Mouse (Mus musculus): ENCODE results near the gene Ccdc33.

The Ccdc33 gene

DNA sequence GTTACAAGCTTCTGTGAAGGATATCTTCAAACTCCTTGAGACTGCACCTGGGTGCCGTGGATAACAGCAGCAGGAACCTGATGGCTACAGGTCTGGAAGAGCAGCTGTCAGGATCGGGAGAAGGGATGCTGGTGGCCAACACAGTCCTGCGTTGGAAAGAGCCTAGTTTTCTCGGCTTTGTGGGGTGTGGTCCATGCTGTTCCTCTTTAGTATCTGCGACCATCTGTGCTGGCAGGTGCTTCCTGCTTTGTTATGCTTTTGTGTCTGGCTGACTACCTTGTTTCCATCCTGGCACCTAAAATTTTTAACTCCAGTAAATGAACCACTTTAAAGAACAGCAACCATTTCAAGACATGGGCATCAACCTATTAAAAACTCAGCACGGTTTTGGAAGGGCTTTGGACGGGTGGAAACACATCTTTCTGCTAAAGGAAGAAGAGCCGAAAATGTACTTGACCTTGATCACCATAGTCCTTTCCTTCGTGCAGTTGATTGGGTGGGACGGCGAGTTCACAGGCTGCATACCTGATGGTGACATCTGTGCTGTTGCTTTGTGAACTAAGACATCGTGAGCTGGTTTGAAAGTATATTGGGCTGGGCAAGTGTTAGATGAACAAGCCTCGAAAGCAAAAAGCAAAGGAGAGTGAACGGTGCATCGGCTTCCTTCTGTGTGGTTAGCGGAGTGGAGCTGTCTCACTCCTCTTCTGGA, 112.7 kb downstream of the Ccdc33 start, which contains the start of gene Cyp11a1:
Gene Cyp11a1 (plus strand): TSS at position 659 of the 709 bp plus-strand sequence.
- in situ Hi-C loops (cut with MboI; ENCODE audit: low pct_unique_long_range_greater_than_20kb in 1 of 2, low sequenced_read_pairs in 2 of 2, unreplicated experiment in 1 of 2) = no loop called here

DNA sequence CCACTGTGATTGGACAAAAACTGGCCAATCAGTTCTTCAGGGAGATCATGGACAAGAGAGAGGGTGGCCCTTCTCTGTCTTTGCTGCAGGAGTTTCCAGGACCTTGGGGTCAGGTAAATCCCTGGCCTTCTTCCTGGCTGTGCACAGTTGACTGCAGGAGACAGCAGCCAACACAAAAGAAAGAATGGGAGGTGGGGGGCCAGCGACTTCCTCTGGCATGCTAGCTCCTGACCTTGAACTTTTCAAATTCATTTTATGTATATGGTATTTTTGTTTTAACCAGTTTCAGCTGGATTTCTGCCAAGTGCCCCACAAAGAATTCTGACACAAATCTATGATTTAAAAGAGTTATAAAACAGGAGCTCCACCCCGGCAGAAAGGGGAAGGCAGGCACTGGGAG, 115.4 kb downstream of the Ccdc33 start:
- in situ Hi-C loops (cut with MboI; ENCODE audit: low pct_unique_long_range_greater_than_20kb in 1 of 2, low sequenced_read_pairs in 2 of 2, unreplicated experiment in 1 of 2) = no loop called here

DNA sequence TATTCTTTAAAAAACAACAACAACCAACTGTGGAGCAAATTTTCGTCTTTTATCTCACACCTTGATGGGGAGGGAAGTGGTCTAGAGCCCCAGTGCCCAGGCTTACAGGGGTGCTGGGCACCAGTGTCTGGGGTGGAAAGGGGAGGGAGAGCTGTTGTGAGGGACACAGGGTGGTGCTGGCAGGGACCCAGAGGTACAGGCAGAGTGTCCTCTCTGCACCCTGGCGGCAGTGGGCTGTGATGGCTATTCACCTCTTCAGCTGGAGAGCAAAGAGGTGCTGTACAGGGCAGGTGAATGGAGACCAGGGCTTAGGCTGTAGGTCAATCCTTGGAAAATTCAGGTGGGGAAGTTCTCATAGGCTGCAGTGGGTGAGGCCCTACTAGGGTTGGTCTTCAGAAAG, 118.9 kb downstream of the Ccdc33 start:
- in situ Hi-C loops (cut with MboI; ENCODE audit: low pct_unique_long_range_greater_than_20kb in 1 of 2, low sequenced_read_pairs in 2 of 2, unreplicated experiment in 1 of 2) = loop anchor here (5.0 to 10.0 kb wide), 3 partner anchors 57 to 137 kb away; partner anchors contain the start of gene Sema7a (in 1 of the 2)

DNA sequence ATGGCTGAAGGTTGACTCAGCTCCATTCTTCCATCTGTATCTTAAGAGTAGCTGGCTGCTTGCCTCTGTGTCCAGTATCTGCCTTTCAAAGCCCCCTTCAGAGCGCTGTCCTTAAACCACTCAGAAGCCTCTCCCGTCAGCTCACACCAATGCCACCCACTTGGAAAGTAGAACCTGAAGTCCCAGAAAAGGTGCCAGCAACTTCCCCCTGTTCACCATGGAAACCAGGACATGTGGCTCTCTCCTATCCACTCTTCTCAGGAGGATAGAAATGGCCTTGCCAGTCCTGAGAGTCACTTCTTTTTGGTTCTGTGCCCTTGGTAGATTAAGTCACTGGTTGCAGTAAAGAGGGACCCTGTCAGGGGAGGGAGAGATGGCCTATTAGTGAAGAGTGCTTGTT, 119.9 kb downstream of the Ccdc33 start:
- in situ Hi-C loops (cut with MboI; ENCODE audit: low pct_unique_long_range_greater_than_20kb in 1 of 2, low sequenced_read_pairs in 2 of 2, unreplicated experiment in 1 of 2) = loop anchor here (5.0 to 10.0 kb wide), 3 partner anchors 56 to 136 kb away; partner anchors contain the start of gene Sema7a (in 1 of the 2)

DNA sequence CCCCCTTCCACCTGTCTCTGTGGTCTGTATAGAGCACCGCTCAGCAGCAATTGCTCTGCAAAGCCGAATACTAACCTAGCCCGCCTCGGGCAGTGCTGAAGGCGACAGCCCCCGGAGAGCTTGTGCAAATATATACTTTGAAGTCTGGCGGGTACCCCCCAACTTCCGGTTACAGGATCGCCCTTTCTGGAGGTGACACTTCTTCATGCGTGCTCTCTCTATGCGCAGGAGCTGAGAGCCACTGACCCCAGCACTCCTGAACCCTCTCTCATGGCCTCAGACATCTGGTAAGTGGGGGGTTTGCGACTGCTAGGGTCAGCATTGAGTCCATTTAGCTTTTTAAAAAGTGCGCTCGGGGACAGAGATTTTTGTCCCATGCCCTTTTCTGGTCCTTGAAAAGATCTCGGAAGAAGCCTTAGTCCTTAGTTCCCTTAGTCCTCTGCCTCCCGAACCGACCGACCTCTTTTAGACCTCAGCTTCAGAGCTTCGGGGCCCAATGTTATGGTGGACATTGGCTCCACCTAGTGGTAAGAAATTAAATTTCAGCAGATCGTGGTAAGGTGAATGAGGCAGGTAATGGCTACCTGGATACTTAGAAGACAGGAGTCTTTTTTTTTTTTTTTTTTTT, 120.5 kb downstream of the Ccdc33 start:
- in situ Hi-C loops (cut with MboI; ENCODE audit: low pct_unique_long_range_greater_than_20kb in 1 of 2, low sequenced_read_pairs in 2 of 2, unreplicated experiment in 1 of 2) = loop anchor here (5.0 to 10.0 kb wide), 3 partner anchors 56 to 136 kb away; partner anchors contain the start of gene Sema7a (in 1 of the 2)

DNA sequence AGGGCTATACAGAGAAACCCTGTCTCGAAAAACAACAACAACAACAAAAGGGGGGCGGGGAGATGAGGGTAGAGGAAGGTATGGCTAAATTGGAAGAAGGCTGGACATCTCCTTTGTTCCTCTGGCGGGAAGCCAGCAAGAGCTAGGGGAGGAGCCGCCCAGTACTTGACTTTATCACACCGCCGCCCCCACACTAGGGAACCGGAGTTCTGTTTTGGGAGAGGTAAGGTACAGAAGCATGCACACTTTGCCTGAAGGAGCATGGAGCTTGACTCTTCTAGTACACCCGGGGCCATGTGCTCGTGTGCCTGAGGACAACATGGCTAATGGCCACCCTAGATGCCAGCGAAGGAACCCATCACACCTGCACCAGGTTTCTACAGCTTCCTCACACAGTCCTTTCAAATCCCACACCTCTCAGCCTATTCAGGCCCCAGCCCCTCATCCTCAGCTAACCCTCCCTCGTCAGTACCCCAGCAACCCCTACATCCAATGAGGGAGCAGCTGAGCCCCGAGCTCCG, 121.1 kb downstream of the Ccdc33 start:
- in situ Hi-C loops (cut with MboI; ENCODE audit: low pct_unique_long_range_greater_than_20kb in 1 of 2, low sequenced_read_pairs in 2 of 2, unreplicated experiment in 1 of 2) = loop anchor here (5.0 to 10.0 kb wide), 3 partner anchors 55 to 135 kb away; partner anchors contain the start of gene Sema7a (in 1 of the 2)

DNA sequence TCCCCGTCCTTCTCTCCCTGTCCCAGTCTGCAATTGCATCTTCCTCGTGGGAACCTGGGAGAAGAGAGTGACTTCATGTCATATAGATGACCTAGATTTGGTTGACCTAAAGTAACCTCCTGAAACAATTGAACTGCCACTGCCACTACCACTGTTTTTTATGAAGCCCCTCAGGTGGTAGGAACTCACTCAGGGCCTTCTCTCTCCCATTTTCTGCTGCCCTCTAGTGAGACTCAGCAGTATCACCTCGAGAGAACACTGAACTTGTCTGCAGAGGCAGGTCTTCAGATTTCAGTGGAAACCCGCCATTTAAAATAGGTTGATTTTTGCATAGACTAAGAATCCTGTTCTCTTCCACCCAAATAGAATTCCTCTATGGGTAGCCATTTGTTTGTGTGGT, 123.3 kb downstream of the Ccdc33 start:
- in situ Hi-C loops (cut with MboI; ENCODE audit: low pct_unique_long_range_greater_than_20kb in 1 of 2, low sequenced_read_pairs in 2 of 2, unreplicated experiment in 1 of 2) = loop anchor here (5.0 to 10.0 kb wide), 3 partner anchors 53 to 133 kb away; partner anchors contain the start of gene Sema7a (in 1 of the 2)

DNA sequence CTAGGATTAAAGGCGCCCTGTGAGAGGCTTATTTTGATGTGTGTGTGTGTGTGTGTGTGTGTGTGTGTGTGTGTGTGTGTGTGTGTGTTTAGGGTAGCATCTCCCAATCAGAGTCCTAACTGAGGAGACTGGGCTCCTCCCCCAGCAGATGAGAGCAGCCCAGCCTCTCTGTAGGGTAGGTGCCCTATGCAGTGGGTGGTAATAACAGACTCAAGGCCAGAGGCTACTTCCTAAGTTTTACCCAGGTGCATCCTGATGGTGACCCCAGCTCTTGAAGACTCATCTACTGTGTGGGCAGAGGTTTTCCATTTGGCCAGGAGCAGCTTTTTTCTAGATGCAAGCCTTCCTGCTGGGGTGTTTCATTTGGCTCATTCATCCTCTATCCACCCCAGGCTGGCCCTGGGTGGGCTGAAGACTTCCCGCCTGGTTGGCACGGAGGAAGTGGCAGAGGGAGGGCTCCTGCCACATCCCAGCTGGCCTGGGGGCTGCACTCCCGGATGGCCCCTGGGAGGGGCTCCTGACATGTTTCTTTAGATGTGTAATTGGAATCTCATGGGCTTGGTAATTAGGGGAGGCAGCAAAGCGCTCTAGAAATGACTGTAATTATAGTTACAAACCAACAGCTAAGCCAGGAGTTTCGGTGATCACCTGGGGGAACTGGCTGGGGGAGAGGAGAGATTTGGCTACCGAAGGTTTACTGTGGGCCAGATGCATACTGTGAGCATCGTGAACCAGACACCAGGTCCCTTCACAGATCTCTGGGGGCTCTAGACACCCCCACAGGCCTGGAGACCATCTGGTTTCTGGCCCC, 125.6 kb downstream of the Ccdc33 start:
- in situ Hi-C loops (cut with MboI; ENCODE audit: low pct_unique_long_range_greater_than_20kb in 1 of 2, low sequenced_read_pairs in 2 of 2, unreplicated experiment in 1 of 2) = loop anchor here (5.0 to 10.0 kb wide), 2 partner anchors 56 to 128 kb away; no protein-coding TSS in a partner anchor

DNA sequence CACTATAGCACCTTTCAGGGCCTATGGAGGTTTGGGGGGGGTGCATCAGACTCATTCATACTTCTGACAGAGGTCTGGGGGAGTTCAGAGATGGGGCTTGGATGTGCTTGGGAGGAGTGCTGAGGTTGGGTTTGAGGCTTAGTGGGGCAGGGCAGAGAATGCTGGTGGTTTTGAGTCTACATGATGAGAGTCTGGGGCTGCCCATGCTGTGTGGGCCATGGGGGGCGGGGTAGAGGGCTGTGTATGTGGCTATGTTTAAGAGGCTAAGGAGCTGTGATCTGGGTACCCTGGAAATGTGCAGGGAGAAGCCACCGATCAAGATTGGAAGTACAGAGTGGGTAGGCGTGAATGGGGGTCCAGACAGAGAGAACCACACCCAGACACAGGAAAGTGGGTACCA, 126.6 kb downstream of the Ccdc33 start:
- in situ Hi-C loops (cut with MboI; ENCODE audit: low pct_unique_long_range_greater_than_20kb in 1 of 2, low sequenced_read_pairs in 2 of 2, unreplicated experiment in 1 of 2) = loop anchor here (5.0 to 10.0 kb wide), 2 partner anchors 55 to 127 kb away; no protein-coding TSS in a partner anchor

DNA sequence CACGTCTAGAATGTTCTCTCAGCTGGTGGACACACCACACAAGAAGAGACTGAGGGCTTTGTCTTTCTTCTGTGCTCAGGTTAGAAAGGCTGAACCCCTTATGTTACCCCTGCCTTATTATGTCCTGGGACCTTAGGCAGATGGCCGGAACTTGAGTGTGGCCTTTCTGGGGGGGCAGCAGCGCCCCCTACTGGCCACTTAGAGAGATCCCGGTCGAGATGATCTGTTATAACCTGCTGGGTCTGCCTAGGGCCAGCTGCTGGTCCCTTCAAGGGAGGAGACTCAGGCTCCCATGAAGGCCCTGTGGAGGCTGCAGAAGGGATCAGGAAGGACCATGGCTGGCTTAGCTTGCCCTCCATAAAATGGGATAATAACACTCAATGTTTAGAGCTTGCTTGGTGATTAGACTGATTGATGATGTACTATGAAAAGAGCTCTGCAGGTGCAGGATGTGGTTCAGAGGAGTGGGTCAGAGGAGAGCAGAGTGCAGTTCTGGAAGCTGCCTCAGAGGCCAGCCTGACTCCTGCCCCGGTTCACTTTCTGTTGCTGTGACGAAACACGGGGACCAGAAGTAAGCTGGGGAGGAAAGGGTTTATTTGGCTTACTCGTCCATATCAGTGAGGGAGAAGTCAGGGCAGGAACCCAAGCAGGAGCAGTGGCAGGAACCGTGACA, 128.0 kb downstream of the Ccdc33 start:
- in situ Hi-C loops (cut with MboI; ENCODE audit: low pct_unique_long_range_greater_than_20kb in 1 of 2, low sequenced_read_pairs in 2 of 2, unreplicated experiment in 1 of 2) = loop anchor here (5.0 to 10.0 kb wide), 2 partner anchors 53 to 126 kb away; no protein-coding TSS in a partner anchor

DNA sequence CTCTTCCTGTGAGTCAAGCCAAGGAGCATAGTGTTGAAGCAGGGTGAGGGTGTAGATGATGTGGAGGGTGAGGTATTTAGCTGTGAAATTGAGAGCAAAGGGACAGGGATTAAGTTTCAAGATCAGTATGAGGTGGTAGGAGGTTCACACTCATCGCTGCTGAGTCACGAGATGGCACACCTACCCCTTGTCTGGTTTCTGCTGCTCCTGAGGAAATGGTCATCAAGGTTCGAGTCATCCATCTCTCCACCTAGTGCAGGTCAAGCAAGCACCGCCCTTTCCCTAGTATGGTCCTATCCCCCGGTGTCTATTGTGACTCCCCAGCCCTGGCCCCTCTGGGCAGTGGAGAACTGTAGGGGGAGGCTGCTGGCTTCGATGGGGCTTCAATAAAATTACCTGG, 129.3 kb downstream of the Ccdc33 start:
- in situ Hi-C loops (cut with MboI; ENCODE audit: low pct_unique_long_range_greater_than_20kb in 1 of 2, low sequenced_read_pairs in 2 of 2, unreplicated experiment in 1 of 2) = no loop called here

DNA sequence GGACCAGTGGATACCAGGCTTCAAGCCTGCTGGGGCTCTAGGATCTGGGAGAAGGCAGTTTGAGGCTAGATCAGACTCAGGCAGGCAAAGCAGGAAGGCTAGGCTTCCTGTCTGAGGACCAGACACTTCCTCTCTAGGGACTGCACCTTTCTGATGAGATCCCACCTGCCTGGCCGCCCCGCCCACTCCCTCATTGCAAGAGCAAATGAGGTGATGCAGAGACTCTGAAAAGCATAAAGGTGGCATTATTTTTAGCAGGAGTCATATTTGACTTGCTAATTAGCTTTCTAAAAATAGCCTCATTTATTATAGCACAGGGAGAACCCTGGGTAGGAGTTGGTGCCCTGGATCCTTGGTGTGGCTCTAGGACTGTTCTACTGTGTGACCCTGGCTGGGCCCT, 130.5 kb downstream of the Ccdc33 start:
- in situ Hi-C loops (cut with MboI; ENCODE audit: low pct_unique_long_range_greater_than_20kb in 1 of 2, low sequenced_read_pairs in 2 of 2, unreplicated experiment in 1 of 2) = no loop called here

DNA sequence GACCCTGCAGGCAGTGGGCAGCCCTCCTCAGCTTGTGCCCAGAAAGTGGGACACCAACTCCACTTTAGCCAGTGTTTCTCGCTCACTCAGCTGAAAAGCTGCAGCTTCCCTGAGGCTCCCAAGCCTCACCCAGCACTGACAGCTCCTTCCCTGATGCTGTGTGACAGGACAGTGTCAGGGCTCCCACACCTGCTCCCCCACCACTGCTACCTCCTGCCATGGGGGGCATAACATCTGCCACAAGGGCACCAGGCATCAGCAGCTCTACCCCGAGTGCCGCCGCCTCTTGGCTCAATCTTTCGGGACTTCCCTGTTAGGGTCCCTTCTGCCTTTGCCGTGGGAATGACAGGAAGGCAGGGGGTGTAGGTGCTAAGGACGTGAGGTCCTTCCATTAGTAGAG, 132.3 kb downstream of the Ccdc33 start:
- in situ Hi-C loops (cut with MboI; ENCODE audit: low pct_unique_long_range_greater_than_20kb in 1 of 2, low sequenced_read_pairs in 2 of 2, unreplicated experiment in 1 of 2) = no loop called here

DNA sequence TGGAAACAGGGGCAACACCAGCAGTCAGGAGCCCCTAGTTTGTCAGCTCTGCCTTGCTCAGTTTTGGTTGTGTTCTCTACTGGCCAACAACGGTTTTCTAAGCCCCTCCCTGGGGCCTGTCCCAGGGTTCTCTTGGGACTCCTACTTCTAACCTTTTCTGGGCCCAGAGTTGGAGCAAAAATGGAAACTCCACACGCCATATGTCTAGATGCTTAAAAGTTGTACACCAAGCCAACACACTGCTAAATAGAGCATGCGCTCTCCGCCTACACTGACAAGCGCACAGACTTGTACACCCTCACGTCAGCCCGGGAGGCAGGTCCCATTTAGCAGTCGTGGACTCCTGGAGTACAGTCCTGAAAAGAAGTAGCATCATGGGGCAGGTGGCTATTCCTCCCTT, 133.3 kb downstream of the Ccdc33 start:
- in situ Hi-C loops (cut with MboI; ENCODE audit: low pct_unique_long_range_greater_than_20kb in 1 of 2, low sequenced_read_pairs in 2 of 2, unreplicated experiment in 1 of 2) = no loop called here

DNA sequence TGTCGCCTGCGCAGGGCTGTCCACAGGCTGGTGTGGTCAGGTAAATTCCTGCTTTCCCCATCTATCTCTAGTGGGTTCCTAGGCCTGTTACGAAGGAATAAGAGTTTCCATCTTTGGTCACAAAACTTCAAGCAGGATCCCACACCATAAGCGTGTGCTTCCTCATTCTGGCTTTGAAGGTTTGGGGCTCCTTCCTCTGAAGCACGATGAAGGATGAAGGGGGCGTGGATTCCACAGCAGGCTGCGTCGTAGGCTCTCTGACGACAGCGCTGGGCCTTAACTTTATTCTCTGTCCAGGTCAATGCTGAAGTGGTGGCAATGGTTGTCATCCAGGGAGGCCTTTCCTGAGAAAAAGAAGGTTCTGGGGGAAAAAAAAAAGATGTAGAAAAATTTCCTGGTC, 138.1 kb downstream of the Ccdc33 start:
- in situ Hi-C loops (cut with MboI; ENCODE audit: low pct_unique_long_range_greater_than_20kb in 1 of 2, low sequenced_read_pairs in 2 of 2, unreplicated experiment in 1 of 2) = no loop called here

DNA sequence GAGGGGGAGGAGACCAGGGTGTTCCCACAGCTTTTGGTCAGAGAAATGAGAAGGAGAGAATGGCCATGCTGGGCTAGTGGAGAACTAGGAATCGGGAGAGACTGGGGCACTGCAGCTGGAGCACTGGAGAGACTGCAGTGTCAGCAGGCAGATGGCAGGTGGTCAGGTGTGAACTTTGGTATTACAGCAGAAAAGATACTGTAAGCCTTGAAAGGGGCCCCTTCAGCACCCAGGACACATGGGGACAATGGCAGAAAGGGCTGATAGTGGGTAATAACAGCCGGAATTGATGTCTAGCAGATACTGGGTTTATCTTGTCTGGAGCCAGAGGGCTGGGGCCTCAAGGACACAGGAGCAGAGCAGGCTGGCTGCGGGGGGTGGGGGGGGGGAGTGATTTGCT, 139.8 kb downstream of the Ccdc33 start:
- in situ Hi-C loops (cut with MboI; ENCODE audit: low pct_unique_long_range_greater_than_20kb in 1 of 2, low sequenced_read_pairs in 2 of 2, unreplicated experiment in 1 of 2) = no loop called here
